7 mouse cellular contexts compared by ENCODE assay signal in the genomic region with DNA sequence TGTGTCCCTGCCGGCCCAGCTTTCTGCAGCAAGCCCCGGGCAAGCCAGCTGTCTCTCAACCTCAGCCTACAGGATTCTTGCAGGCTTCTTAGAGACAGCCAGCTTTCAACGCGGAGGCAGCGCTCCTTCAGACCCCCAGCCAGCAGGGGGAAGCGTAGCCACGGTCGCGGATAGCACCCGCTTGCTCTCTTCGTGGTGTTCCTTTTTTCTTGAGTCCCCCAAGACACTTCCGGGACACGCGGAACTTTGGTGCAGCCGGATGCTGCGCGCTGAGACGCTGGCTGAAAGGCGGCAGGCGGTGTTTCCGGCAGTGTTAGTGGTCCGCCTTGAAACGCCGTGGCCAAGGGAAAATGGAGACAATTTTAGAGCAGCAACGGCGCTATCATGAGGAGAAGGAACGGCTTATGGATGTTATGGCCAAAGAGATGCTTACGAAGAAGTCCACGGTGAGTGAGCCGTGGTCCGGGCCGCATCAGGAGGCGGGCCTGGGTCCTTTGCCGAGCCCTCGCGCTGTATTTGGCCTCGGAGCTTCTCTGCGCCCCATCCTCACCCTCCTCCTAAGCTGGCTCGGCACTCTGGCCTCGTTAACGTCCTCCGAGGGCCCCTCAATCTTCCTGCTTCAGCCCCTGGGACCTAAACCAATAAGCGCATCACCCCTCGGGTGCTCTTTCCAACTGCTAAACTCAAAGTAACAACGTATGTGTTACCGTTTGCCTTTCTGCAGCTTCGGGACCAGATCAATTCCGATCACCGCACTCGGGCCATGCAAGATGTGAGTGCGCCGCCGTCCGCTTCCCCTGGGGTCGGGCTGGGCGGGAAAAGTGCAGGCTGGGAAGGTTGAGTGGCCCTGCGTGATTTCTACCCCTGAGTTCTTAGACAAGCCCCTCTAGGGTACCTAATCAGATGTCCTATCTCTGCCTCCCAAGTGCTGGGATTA. TPM values are rescaled to one million over a fixed set of nuclear protein-coding genes. Genes with fewer than 3 reads are reported as not detected.
DNase-seq lines count a peak whose midpoint lies in the region; ATAC-seq lines count a peak whose summit lies in the region.

A gene (plus strand): TSS at position 232 of the 937 bp plus-strand sequence.

- ATAC-seq in embryonic facial prominence, embryonic 11.5 days (replicated peaks; ENCODE audit: insufficient number of reproducible peaks, low FRiP score, low TSS enrichment, low read depth) = peak; percentile 85
- peak; percentile 88 for ATAC-seq in granulocyte monocyte progenitor cell, adult 5-6 weeks (replicated peaks; ENCODE audit: poor library complexity, severe bottlenecking)
- ATAC-seq in limb, embryonic 11.5 days (ENCODE audit: insufficient number of reproducible peaks, low FRiP score, low TSS enrichment, low read depth) = peak; percentile 79
- ATAC-seq in midbrain, embryonic 14.5 days (ENCODE audit: low FRiP score, low TSS enrichment) = peak; percentile 93

- H3K27me3 ChIP-seq in embryonic facial prominence, embryonic 11.5 days (ENCODE audit: control insufficient read depth, insufficient read depth, low read length) = no peaks in the 10 kb centered on the region
- H3K27me3 ChIP-seq in limb, embryonic 11.5 days (ENCODE audit: control insufficient read depth, insufficient read depth, low read length) = no peaks in the 10 kb centered on the region
- H3K27me3 ChIP-seq in midbrain, embryonic 14.5 days (ENCODE audit: control insufficient read depth, insufficient read depth, low read length) = peaks cover 5% of the 10 kb centered on the region

- peaks cover 8% of the 10 kb centered on the region for H3K36me3 ChIP-seq in embryonic facial prominence, embryonic 11.5 days (replicated peaks; ENCODE audit: control insufficient read depth, insufficient read depth, low read depth, low read length)
- peaks cover 7% of the 10 kb centered on the region; the same call in 1 of the 2 replicates for H3K36me3 ChIP-seq in limb, embryonic 11.5 days (ENCODE audit: control insufficient read depth, insufficient read depth, low read length)
- H3K36me3 ChIP-seq in midbrain, embryonic 14.5 days (ENCODE audit: control insufficient read depth, insufficient read depth, low read length) = peaks cover 38% of the 10 kb centered on the region

- no peaks in the 10 kb centered on the region; the same call in 1 of the 2 replicates for H3K4me1 ChIP-seq in embryonic facial prominence, embryonic 11.5 days (ENCODE audit: control insufficient read depth, insufficient read depth, low read length)
- peaks cover 15% of the 10 kb centered on the region for H3K4me1 ChIP-seq in limb, embryonic 11.5 days (ENCODE audit: control insufficient read depth, insufficient read depth, low read length)
- peaks cover 9% of the 10 kb centered on the region for H3K4me1 ChIP-seq in midbrain, embryonic 14.5 days (ENCODE audit: control insufficient read depth, insufficient read depth, low read length)

- under 1% methylated on average over 57 of the region's 57 CpGs for WGBS in embryonic facial prominence, embryonic 11.5 days
- WGBS in limb, embryonic 11.5 days = under 1% methylated on average over 57 of the region's 57 CpGs
- WGBS in midbrain, embryonic 14.5 days = under 1% methylated on average over 57 of the region's 57 CpGs

- H3K27ac ChIP-seq in embryonic facial prominence, embryonic 11.5 days (replicated peaks; ENCODE audit: low read depth, low read length) = no peak within 1 kb of the TSS; the same call in 1 of the 2 replicates
- H3K27ac ChIP-seq in limb, embryonic 11.5 days (replicated peaks; ENCODE audit: low read depth, low read length) = peak within 1 kb of the TSS; percentile 70; the same call in 1 of the 2 replicates
- peak within 1 kb of the TSS; percentile 67 for H3K27ac ChIP-seq in midbrain, embryonic 14.5 days (replicated peaks; ENCODE audit: low read depth, low read length)

- H3K9me3 ChIP-seq in embryonic facial prominence, embryonic 11.5 days (replicated peaks; ENCODE audit: control insufficient read depth, low read length) = no peaks in the 10 kb centered on the region
- H3K9me3 ChIP-seq in limb, embryonic 11.5 days (ENCODE audit: control insufficient read depth, low read length) = no peaks in the 10 kb centered on the region
- no peaks in the 10 kb centered on the region for H3K9me3 ChIP-seq in midbrain, embryonic 14.5 days (ENCODE audit: control insufficient read depth, low read length)

- peak; percentile 97 for DNase-seq in adrenal gland, postnatal 14 days
- peak; percentile 97 for DNase-seq in embryonic facial prominence, embryonic 11.5 days (ENCODE audit: low spot score)
- peak; percentile 95 for DNase-seq in kidney, adult 18-20 months
- DNase-seq in limb, embryonic 11.5 days (ENCODE audit: low spot score) = peak; percentile 96
- peak; percentile 98 for DNase-seq in midbrain, embryonic 14.5 days
- DNase-seq in spleen, adult 18-20 months = peak; percentile 88 to 91

- H3K9ac ChIP-seq in embryonic facial prominence, embryonic 11.5 days (replicated peaks; ENCODE audit: low read length) = peak within 1 kb of the TSS; percentile 93
- H3K9ac ChIP-seq in limb, embryonic 11.5 days (ENCODE audit: low read length) = peak within 1 kb of the TSS; percentile 91
- H3K9ac ChIP-seq in midbrain, embryonic 14.5 days (replicated peaks; ENCODE audit: low read length) = peak within 1 kb of the TSS; percentile 84

- H3K4me2 ChIP-seq in embryonic facial prominence, embryonic 11.5 days (ENCODE audit: low read depth, low read length) = peak within 1 kb of the TSS; percentile 87
- peak within 1 kb of the TSS; percentile 82 for H3K4me2 ChIP-seq in limb, embryonic 11.5 days (ENCODE audit: low read depth, severe bottlenecking)
- H3K4me2 ChIP-seq in midbrain, embryonic 14.5 days (ENCODE audit: low read length) = peak within 1 kb of the TSS; percentile 90

- H3K4me3 ChIP-seq in embryonic facial prominence, embryonic 11.5 days (ENCODE audit: low read depth, low read length) = peak within 1 kb of the TSS; percentile 96
- H3K4me3 ChIP-seq in limb, embryonic 11.5 days (ENCODE audit: low read depth, low read length) = peak within 1 kb of the TSS; percentile 97
- peak within 1 kb of the TSS; percentile 86 for H3K4me3 ChIP-seq in midbrain, embryonic 14.5 days (replicated peaks; ENCODE audit: low read depth, low read length)

RNA-seq across cellular contexts. Expression of the gene that starts here (rescaled TPM):
- total RNA-seq in adrenal gland, postnatal 14 days (2021) = 41.5 and 42.8 TPM in 2 replicates
- polyA plus RNA-seq in embryonic facial prominence, embryonic 11.5 days (2014; fragmentation: Nextera tagmentation; extraction: Ambion mirVana) = 236 and 240 TPM in 2 replicates
- 90.7 and 105 TPM in 2 replicates for total RNA-seq in granulocyte monocyte progenitor cell, adult 5-6 weeks (2014; fragmentation: Nextera tagmentation)
- total RNA-seq in granulocyte monocyte progenitor cell, adult 5-6 weeks (2017) = 167 and 170 TPM in 2 replicates
- 250 and 252 TPM in 2 replicates for polyA plus RNA-seq in limb, embryonic 11.5 days (2014; fragmentation: Nextera tagmentation; extraction: Ambion mirVana)
- polyA plus RNA-seq in midbrain, embryonic 14.5 days (2014; fragmentation: Nextera tagmentation; extraction: Ambion mirVana) = 94.9 and 116 TPM in 2 replicates
